Mouse (Mus musculus) midbrain, embryonic 15.5 days (tissue): ENCODE data around the gene Ank3. TPM values are rescaled to one million over a fixed set of nuclear protein-coding genes. Genes with fewer than 3 reads are reported as not detected.

Experiments
- ATAC-seq: fragments of 200-750 bp; cut with Nextera tagmentation; replicated peaks from 2 replicates; pipeline ENCODE4 v1.8.0; 2017; ENCODE audit warnings: moderate TSS enrichment
- H3K27ac ChIP-seq: fragments of 300-500 bp; sonication (generic); 2 replicates; pipeline ENCODE4 v1.5.1; 2015; ENCODE audit warnings: mild to moderate bottlenecking, inconsistent platforms
- H3K27me3 ChIP-seq: fragments of 300-500 bp; sonication (generic); replicated peaks from 2 replicates; pipeline ENCODE4 v1.6.1; 2015; ENCODE audit warnings: inconsistent platforms
- H3K36me3 ChIP-seq: fragments of 300-500 bp; sonication (generic); replicated peaks from 2 replicates; pipeline ENCODE4 v1.6.1; 2015; ENCODE audit warnings: inconsistent platforms
- H3K4me1 ChIP-seq: fragments of 300-500 bp; sonication (generic); 2 replicates; pipeline ENCODE4 v1.6.1; 2015; ENCODE audit warnings: inconsistent platforms
- H3K4me2 ChIP-seq: fragments of 300-500 bp; sonication (generic); 2 replicates; pipeline ENCODE4 v1.6.1; 2015; ENCODE audit warnings: inconsistent platforms, mild to moderate bottlenecking, moderate library complexity
- H3K4me3 ChIP-seq: fragments of 300-500 bp; sonication (generic); 2 replicates; pipeline ENCODE4 v1.5.1; 2015; ENCODE audit warnings: mild to moderate bottlenecking, inconsistent platforms
- H3K9ac ChIP-seq: fragments of 300-500 bp; sonication (generic); 2 replicates; pipeline ENCODE4 v1.6.1; 2015; ENCODE audit warnings: mild to moderate bottlenecking, inconsistent platforms
- H3K9me3 ChIP-seq: fragments of 300-500 bp; sonication (generic); 2 replicates; pipeline ENCODE4 v1.6.1; 2016; ENCODE audit warnings: inconsistent platforms
- WGBS: fragments of 180-500 bp; shearing (Covaris S2); methylation state at CpG from one replicate; pipeline ENCODE4 v1.1.7; 2015; ENCODE audit warnings: mixed read lengths; 5-methylcytosine and 5-hydroxymethylcytosine counted together
- polyA plus RNA-seq: library from polyadenylated mRNA; unstranded; fragments of >200 nt; fragmentation: Nextera tagmentation; extraction: Ambion mirVana; gene quantifications from 2 replicates; pipeline ENCODE4 v1.2.1, GENCODE M21; 2015

Gene Ank3
- polyA plus RNA-seq, 1 experiment from 2014 or later, result 108 TPM

GRCm38 (mm10) chr10:69670959-69671358 is 272.4 kb downstream of the Ank3 start:
- Histone ChIP-seq H3K27ac (no peak overlapping the region), H3K9ac (no peak overlapping the region), H3K4me2 (no peak overlapping the region), H3K4me1 (no peaks in the 10 kb centered on the region), H3K36me3 (no peaks in the 10 kb centered on the region), H3K9me3 (no peaks in the 10 kb centered on the region), H3K4me3 (no peak overlapping the region), H3K27me3 (no peaks in the 10 kb centered on the region)
- WGBS, result 90% methylated on average over 2 of the region's 2 CpGs
- ATAC-seq, result no peak

- Histone ChIP-seq H3K9ac (no peak overlapping the region), H3K9me3 (no peaks in the 10 kb centered on the region), H3K27ac (no peak overlapping the region), H3K36me3 (no peaks in the 10 kb centered on the region), H3K4me2 (no peak overlapping the region), H3K27me3 (no peaks in the 10 kb centered on the region), H3K4me3 (no peak overlapping the region), H3K4me1 (no peaks in the 10 kb centered on the region)
- ATAC-seq, result no peak
- 89% methylated on average over 3 of the region's 3 CpGs for WGBS
Measured at GRCm38 (mm10) chr10:69671505-69671904, 272.9 kb downstream of the Ank3 start.

GRCm38 (mm10) chr10:69672545-69672944 is 274.0 kb downstream of the Ank3 start:
- no peak overlapping the region for H3K4me2 ChIP-seq
- H3K9ac ChIP-seq, result no peak overlapping the region
- no peak overlapping the region for H3K4me3 ChIP-seq
- no peak for ATAC-seq
- H3K36me3 ChIP-seq, result no peaks in the 10 kb centered on the region
- no peaks in the 10 kb centered on the region for H3K9me3 ChIP-seq
- no peaks in the 10 kb centered on the region for H3K4me1 ChIP-seq
- H3K27ac ChIP-seq, result no peak overlapping the region
- no peaks in the 10 kb centered on the region for H3K27me3 ChIP-seq

GRCm38 (mm10) chr10:69678230-69678629 is 279.7 kb downstream of the Ank3 start:
- 0 out of 2 replicates have a peak overlapping the region, but pooled peaks have one; percentile 38 for H3K27ac ChIP-seq

GRCm38 (mm10) chr10:69686336-69686735 is 287.8 kb downstream of the Ank3 start:
- H3K27me3 ChIP-seq, result no peaks in the 10 kb centered on the region
- no peak overlapping the region for H3K4me2 ChIP-seq
- no peaks in the 10 kb centered on the region for H3K36me3 ChIP-seq
- H3K27ac ChIP-seq, result no peak overlapping the region
- H3K9me3 ChIP-seq, result 0 out of 2 replicates have a peak, but pooled peaks cover 3% of the 10 kb centered on the region
- H3K4me3 ChIP-seq, result no peak overlapping the region
- no peak overlapping the region for H3K9ac ChIP-seq
- 89% methylated on average over 1 of the region's 1 CpGs for WGBS
- peaks cover 23% of the 10 kb centered on the region for H3K4me1 ChIP-seq
- no peak for ATAC-seq

More at GRCm38 (mm10) chr10:69678230-69678629, 279.7 kb downstream of the Ank3 start:
- Histone ChIP-seq H3K27me3 (no peaks in the 10 kb centered on the region), H3K9me3 (no peaks in the 10 kb centered on the region), H3K9ac (no peak overlapping the region), H3K36me3 (no peaks in the 10 kb centered on the region), H3K4me3 (no peak overlapping the region), H3K4me2 (no peak overlapping the region), H3K4me1 (peaks cover 4% of the 10 kb centered on the region)
- 35% methylated on average over 15 of the region's 15 CpGs for WGBS
- ATAC-seq, result peak; percentile 54; the same call in 1 of the 2 replicates

GRCm38 (mm10) chr10:69689096-69689495 is 290.5 kb downstream of the Ank3 start:
- no peak overlapping the region for H3K4me2 ChIP-seq
- peaks cover 27% of the 10 kb centered on the region for H3K4me1 ChIP-seq
- ATAC-seq, result no peak
- H3K27me3 ChIP-seq, result no peaks in the 10 kb centered on the region
- no peaks in the 10 kb centered on the region for H3K36me3 ChIP-seq
- H3K9me3 ChIP-seq, result no peaks in the 10 kb centered on the region
- H3K27ac ChIP-seq, result no peak overlapping the region
- H3K4me3 ChIP-seq, result no peak overlapping the region
- no peak overlapping the region for H3K9ac ChIP-seq
- WGBS, result 90% methylated on average over 12 of the region's 12 CpGs

- Histone ChIP-seq H3K27ac (peak overlapping the region; percentile 70), H3K9ac (peak overlapping the region; percentile 11; the same call in 1 of the 2 replicates), H3K4me3 (0 out of 2 replicates have a peak overlapping the region, but pooled peaks have one; percentile 6), H3K9me3 (no peaks in the 10 kb centered on the region), H3K4me1 (peaks cover 27% of the 10 kb centered on the region), H3K27me3 (no peaks in the 10 kb centered on the region), H3K4me2 (peak overlapping the region; percentile 41), H3K36me3 (no peaks in the 10 kb centered on the region)
- WGBS, result 9% methylated on average over 12 of the region's 12 CpGs
- peak; percentile 72 for ATAC-seq
Measured at GRCm38 (mm10) chr10:69690131-69690960, 291.8 kb downstream of the Ank3 start.

- Histone ChIP-seq H3K9me3 (no peaks in the 10 kb centered on the region), H3K36me3 (no peaks in the 10 kb centered on the region), H3K27me3 (no peaks in the 10 kb centered on the region), H3K4me1 (peaks cover 30% of the 10 kb centered on the region), H3K4me3 (0 out of 2 replicates have a peak overlapping the region, but pooled peaks have one; percentile 6), H3K4me2 (peak overlapping the region; percentile 41), H3K27ac (peak overlapping the region; percentile 70), H3K9ac (peak overlapping the region; percentile 11; the same call in 1 of the 2 replicates)
- WGBS, result 7% methylated on average over 6 of the region's 6 CpGs
- peak; percentile 60 for ATAC-seq
Measured at GRCm38 (mm10) chr10:69690961-69691451, 292.4 kb downstream of the Ank3 start.

GRCm38 (mm10) chr10:69696019-69696418 is 297.4 kb downstream of the Ank3 start:
- H3K27ac ChIP-seq, result no peak overlapping the region
- no peaks in the 10 kb centered on the region for H3K9me3 ChIP-seq
- H3K36me3 ChIP-seq, result no peaks in the 10 kb centered on the region
- ATAC-seq, result no peak
- H3K4me2 ChIP-seq, result no peak overlapping the region
- peaks cover 17% of the 10 kb centered on the region for H3K4me1 ChIP-seq
- no peak overlapping the region for H3K4me3 ChIP-seq
- no peak overlapping the region for H3K9ac ChIP-seq
- H3K27me3 ChIP-seq, result no peaks in the 10 kb centered on the region
- 46% methylated on average over 9 of the region's 9 CpGs for WGBS

GRCm38 (mm10) chr10:69698699-69699098 is 300.1 kb downstream of the Ank3 start:
- Histone ChIP-seq H3K4me3 (no peak overlapping the region), H3K9me3 (no peaks in the 10 kb centered on the region), H3K27ac (no peak overlapping the region), H3K27me3 (no peaks in the 10 kb centered on the region), H3K4me1 (peaks cover 14% of the 10 kb centered on the region), H3K4me2 (no peak overlapping the region), H3K9ac (no peak overlapping the region), H3K36me3 (no peaks in the 10 kb centered on the region)
- WGBS, result 80% methylated on average over 1 of the region's 1 CpGs
- no peak for ATAC-seq

GRCm38 (mm10) chr10:69701226-69701625 is 302.7 kb downstream of the Ank3 start:
- 38% methylated on average over 4 of the region's 4 CpGs for WGBS
- no peak for ATAC-seq
- no peak overlapping the region for H3K27ac ChIP-seq

GRCm38 (mm10) chr10:69705806-69706768 is 307.5 kb downstream of the Ank3 start:
- Histone ChIP-seq H3K27ac (peak overlapping the region; percentile 84), H3K36me3 (no peaks in the 10 kb centered on the region), H3K4me2 (peak overlapping the region; percentile 52), H3K9ac (peak overlapping the region; percentile 44), H3K9me3 (no peaks in the 10 kb centered on the region), H3K27me3 (no peaks in the 10 kb centered on the region), H3K4me3 (peak overlapping the region; percentile 36), H3K4me1 (peaks cover 69% of the 10 kb centered on the region)
- ATAC-seq, result peak; percentile 71
- WGBS, result 2% methylated on average over 17 of the region's 17 CpGs

More at GRCm38 (mm10) chr10:69701226-69701625, 302.7 kb downstream of the Ank3 start:
- Histone ChIP-seq H3K27me3 (no peaks in the 10 kb centered on the region), H3K4me1 (peaks cover 26% of the 10 kb centered on the region), H3K9ac (no peak overlapping the region), H3K4me3 (no peak overlapping the region), H3K4me2 (no peak overlapping the region), H3K9me3 (no peaks in the 10 kb centered on the region), H3K36me3 (no peaks in the 10 kb centered on the region)
